Mouse (Mus musculus) bone marrow, adult 2 months (tissue): ENCODE data around the gene Pdxp. TPM values are rescaled to one million over a fixed set of nuclear protein-coding genes. Genes with fewer than 3 reads are reported as not detected.
A peak's percentile ranks its signal among the peaks of the same experiment; 100 is the strongest.

Source experiments
- H3K27ac ChIP-seq: fragments of 200-500 bp; 2 replicates; pipeline ENCODE4 v1.5.1; 2012; ENCODE audit warnings: low read depth, mild to moderate bottlenecking, control low read depth, inconsistent platforms, low read length; ENCODE audit not compliant: control insufficient read depth, poor library complexity, insufficient read depth
- H3K4me1 ChIP-seq: fragments of 200-500 bp; 2 replicates; pipeline ENCODE4 v1.6.1; 2011; ENCODE audit warnings: low read length; ENCODE audit not compliant: control insufficient read depth, insufficient read depth
- H3K4me3 ChIP-seq: fragments of 200-500 bp; replicated peaks from 2 replicates; pipeline ENCODE3; 2011; ENCODE audit warnings: mild to moderate bottlenecking, low read depth, low read length, control low read depth; ENCODE audit not compliant: control insufficient read depth
- CTCF ChIP-seq: fragments of 200-500 bp; IDR thresholded peaks from 2 replicates; pipeline ENCODE4 v1.5.1; 2011; ENCODE audit warnings: low read length, control low read depth; ENCODE audit not compliant: control insufficient read depth, insufficient read depth
- POLR2A ChIP-seq: fragments of 200-500 bp; IDR thresholded peaks from 2 replicates; pipeline ENCODE4 v1.6.1; 2011; ENCODE audit warnings: low read depth, mild to moderate bottlenecking, control low read depth, low read length, borderline replicate concordance; ENCODE audit not compliant: control insufficient read depth
- WGBS: fragments of 180-500 bp; shearing (Covaris S2); methylation state at CpG from one replicate; pipeline ENCODE4 v1.1.7; 2018; 5-methylcytosine and 5-hydroxymethylcytosine counted together
- polyA plus RNA-seq: library from polyadenylated mRNA; stranded (reverse); fragments of >200 nt; gene quantifications from 2 replicates; pipeline ENCODE4 v1.2.4, GENCODE M21; 2011; ENCODE audit warnings: low replicate concordance; ENCODE audit not compliant: missing spikeins, insufficient read depth, insufficient read length

Gene Pdxp
- polyA plus RNA-seq, 1 experiment, result 8.0 TPM

DNA sequence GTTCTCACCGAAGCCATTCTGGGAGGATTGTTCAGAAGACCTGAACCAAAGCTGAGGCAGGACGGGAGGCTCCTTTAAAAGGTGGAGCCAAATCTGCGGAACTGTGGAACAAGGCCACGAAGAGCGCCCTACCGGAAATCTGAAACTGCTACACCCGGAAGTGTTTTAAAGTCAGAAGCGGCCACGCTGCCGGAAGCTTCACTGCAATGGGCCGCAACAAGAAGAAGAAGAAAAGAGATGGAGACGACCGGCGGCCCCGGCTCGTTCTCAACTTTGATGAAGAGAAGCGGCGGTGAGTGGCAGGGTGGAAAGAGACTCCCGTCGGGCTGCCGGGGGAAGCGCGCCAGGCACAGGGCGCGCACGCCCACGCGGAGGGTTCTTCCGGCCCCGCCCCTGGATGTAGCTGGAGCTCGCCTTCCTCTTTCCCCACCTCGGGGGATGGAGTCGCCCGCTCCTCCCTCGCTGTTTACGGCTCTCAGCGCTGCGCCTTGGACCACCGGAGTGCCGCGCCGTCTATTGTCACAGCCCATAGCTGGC is 21.1 kb downstream of the Pdxp start, which contains the start of gene Nol12:
Nol12 (plus strand) TSS at position 150 of the 537 bp plus-strand sequence.
- WGBS, result under 1% methylated on average over 42 of the region's 42 CpGs
- Histone ChIP-seq H3K4me3 (peak within 1 kb of the TSS; percentile 98), H3K27ac (peak within 1 kb of the TSS; percentile 73), H3K4me1 (peaks cover 1% of the 10 kb centered on the region; the same call in 1 of the 2 replicates)
- TF ChIP-seq POLR2A, result peak; percentile 79; the same call in 1 of the 2 replicates
- TF ChIP-seq CTCF, result no peak

DNA sequence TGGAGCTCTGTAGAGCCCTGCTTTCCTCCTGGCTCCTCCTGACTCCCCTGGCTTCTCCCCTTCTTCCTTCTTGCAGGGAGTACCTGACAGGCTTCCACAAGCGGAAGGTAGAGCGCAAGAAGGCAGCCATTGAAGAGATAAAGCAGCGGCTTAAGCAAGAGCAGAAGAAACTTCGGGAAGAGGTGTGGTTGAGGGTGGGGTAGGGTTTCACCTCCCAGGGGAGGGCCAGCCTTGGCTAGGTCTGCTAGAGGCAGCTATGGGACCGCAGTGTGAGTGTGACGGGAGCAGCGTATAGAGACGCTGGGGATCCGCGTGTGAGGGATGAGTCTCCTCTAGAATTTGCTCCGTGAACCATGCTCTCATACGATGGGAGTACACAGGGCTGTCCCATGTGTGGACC is 22.7 kb downstream of the Pdxp start:
- H3K4me3 ChIP-seq, result no peak overlapping the region

DNA sequence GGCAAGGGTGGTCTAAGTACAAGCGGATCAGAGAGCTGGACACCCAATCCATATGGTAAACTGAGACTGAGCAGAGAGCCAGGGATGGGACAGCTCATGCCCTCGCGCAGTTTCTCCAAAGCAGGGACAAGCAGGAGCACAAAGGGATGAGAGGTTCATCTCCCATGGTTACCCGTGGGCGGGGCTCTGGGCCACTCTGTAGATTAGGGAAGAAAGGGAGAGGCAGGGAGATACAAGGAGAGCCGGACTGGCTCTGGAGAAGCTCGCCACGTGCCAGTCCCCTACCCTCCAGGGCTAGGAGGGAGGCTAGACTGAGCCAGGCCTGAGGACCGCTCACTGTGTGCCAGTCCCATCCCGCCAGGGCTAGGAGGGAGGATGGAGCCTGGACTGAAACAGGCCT is 23.6 kb downstream of the Pdxp start:
- WGBS, result 89% methylated on average over 10 of the region's 10 CpGs
- TF ChIP-seq CTCF (no peak), POLR2A (no peak)
- Histone ChIP-seq H3K4me3 (no peak overlapping the region), H3K27ac (no peak overlapping the region), H3K4me1 (peaks cover 1% of the 10 kb centered on the region; the same call in 1 of the 2 replicates)

More for the DNA sequence above, 22.7 kb downstream of the Pdxp start:
- 82% methylated on average over 12 of the region's 12 CpGs for WGBS
- TF ChIP-seq CTCF (no peak), POLR2A (no peak)
- Histone ChIP-seq H3K27ac (no peak overlapping the region), H3K4me1 (peaks cover 1% of the 10 kb centered on the region; the same call in 1 of the 2 replicates)

DNA sequence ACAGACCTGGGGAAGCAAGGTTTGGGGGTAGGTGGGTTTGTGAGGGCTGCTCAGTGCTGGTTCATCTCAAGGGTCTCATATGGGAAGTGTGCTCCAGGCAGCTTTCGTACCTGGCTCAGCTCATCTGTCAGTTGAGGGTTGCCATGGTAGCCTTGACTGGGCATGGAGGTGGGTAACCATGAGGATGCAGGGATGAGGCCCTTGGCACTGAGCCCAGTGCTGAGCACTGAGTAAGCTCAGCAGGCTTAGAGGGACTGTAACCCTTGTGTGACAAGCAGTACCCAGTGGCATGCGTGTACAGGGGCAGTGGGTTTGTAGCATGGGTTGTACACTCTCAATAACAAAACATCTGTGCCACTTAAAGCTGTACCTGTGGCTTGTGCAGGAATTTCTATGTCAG is 24.2 kb downstream of the Pdxp start:
- Histone ChIP-seq H3K4me1 (peaks cover 1% of the 10 kb centered on the region; the same call in 1 of the 2 replicates), H3K4me3 (no peak overlapping the region), H3K27ac (no peak overlapping the region)
- TF ChIP-seq POLR2A, result no peak
- TF ChIP-seq CTCF, result no peak
- WGBS, result 86% methylated on average over 2 of the region's 2 CpGs

DNA sequence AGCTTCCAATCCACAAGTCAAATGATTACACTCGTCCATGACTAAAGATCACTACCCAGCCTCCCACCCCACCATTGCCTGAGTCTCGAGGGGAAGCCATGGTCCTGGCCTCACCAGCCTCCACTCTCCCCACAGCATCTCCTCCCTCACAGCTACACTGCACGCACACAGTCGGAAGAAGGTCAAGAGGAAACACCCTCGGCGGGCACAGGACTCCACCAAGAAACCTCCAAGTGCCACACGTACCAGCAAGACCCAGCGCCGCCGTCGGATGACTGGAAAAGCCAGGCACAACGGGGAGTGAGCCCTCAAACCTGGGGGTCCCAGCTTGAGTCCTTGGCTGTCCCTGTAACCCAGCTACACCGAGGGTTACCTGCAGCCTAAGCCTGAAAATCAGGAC is 26.6 kb downstream of the Pdxp start:
- H3K4me1 ChIP-seq, result peaks cover 1% of the 10 kb centered on the region; the same call in 1 of the 2 replicates
- TF ChIP-seq POLR2A (0 out of 2 replicates have a peak, but pooled peaks have one; percentile 6), CTCF (no peak)
- H3K4me3 ChIP-seq, result no peak overlapping the region
- 89% methylated on average over 13 of the region's 13 CpGs for WGBS
- H3K27ac ChIP-seq, result no peak overlapping the region

- WGBS, result 20% methylated on average over 9 of the region's 9 CpGs
- no peak overlapping the region for H3K4me3 ChIP-seq
- no peak overlapping the region for H3K27ac ChIP-seq
- no peaks in the 10 kb centered on the region for H3K4me1 ChIP-seq
- TF ChIP-seq POLR2A (no peak), CTCF (peak; percentile 64)
These were observed 28.9 kb downstream of the Pdxp start for GRCm38 (mm10) chr15:78942663-78943062.

DNA sequence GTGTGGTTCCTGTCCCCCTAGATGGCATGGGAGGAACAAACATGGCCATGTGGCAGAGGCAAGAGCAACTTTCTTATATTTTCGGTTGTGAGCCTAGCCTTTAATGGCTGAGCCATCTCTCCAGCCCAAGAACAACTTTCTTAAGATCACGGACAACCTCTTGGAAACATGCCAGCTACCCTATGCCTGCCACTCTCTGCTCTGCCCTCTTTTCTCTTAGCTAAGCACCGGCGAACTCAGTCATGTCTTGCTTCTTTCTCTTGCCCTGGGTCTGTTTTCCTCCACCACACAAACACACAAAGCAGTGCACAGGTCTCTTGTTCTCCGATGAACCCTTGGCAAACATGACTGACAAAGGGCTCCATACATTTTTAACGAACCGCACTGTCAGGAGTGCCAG is 32.5 kb downstream of the Pdxp start:
- TF ChIP-seq CTCF (no peak), POLR2A (no peak)

GRCm38 (mm10) chr15:78947657-78948056 is 33.9 kb downstream of the Pdxp start, which contains the start of gene Triobp:
Gene Triobp, plus strand, starts transcription at chr15:78947724.
- TF ChIP-seq POLR2A, result no peak
- no peak for TF ChIP-seq CTCF
- under 1% methylated on average over 24 of the region's 24 CpGs for WGBS
- Histone ChIP-seq H3K27ac (no peak within 1 kb of the TSS), H3K4me1 (no peaks in the 10 kb centered on the region), H3K4me3 (no peak within 1 kb of the TSS)

More for the DNA sequence above, 32.5 kb downstream of the Pdxp start:
- 69% methylated on average over 7 of the region's 7 CpGs for WGBS
- Histone ChIP-seq H3K4me3 (no peak overlapping the region), H3K4me1 (no peaks in the 10 kb centered on the region), H3K27ac (no peak overlapping the region)
